ENCODE assay signal across 8 mouse cellular contexts in the genomic region with DNA sequence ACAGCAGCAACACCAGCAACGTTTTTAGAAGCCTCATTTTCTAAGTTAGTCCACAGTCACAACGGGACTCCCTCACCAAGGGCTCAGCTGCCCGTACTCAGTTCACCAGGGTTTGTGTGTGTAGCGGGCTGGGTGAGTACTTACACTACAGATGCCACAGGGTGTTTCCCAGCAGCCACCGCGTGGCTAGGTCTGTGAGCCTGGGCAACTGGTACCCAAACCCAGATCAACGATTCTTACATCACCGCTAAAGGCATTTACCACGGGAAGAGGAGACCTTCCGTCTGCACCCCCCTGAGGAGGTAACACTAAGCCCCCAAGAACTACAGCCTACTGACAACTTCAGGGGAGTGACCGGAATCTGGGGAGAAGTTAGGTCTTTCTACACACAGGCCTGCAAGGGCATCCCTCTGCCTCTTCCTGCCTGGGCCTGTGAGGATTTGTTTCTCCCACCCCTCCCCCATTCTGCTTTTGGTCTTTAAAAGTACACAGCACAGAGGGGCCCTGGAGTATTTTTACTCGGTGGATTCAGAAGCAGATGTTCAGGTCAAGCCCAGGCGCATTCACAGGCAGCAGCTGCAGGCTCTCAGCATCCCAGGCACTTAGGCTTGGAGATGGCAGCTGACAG.
DNase-seq lines count a peak whose midpoint lies in the region; ATAC-seq and TF ChIP-seq lines count a peak whose summit lies in the region.

No protein-coding gene starts in this region.

- no peaks in the 10 kb centered on the region for H3K27me3 ChIP-seq in CH12.LX (replicated peaks)
- no peaks in the 10 kb centered on the region for H3K27me3 ChIP-seq in heart, embryonic 13.5 days (replicated peaks)
- no peaks in the 10 kb centered on the region for H3K27me3 ChIP-seq in kidney, postnatal 0 days (ENCODE audit: insufficient read depth, low read length)

- WGBS in heart, embryonic 13.5 days, result 20% methylated on average over 13 of the region's 13 CpGs
- 13% methylated on average over 13 of the region's 13 CpGs for WGBS in kidney, postnatal 0 days

- TF ChIP-seq POLR2A in CH12.LX (IDR thresholded peaks at IDR 0.05; ENCODE audit: low read depth, low read length), result peak; percentile 76
- TF ChIP-seq POLR2A in brain, embryonic 14.5 days (IDR thresholded peaks at IDR 0.05; ENCODE audit: borderline replicate concordance, extremely low read depth, insufficient read depth, insufficient read length, poor library complexity, severe bottlenecking), result no peak

- H3K4me2 ChIP-seq in CH12.LX (ENCODE audit: insufficient read depth, low read depth, poor library complexity, severe bottlenecking), result peak overlapping the region; percentile 84
- peak overlapping the region; percentile 63 for H3K4me2 ChIP-seq in heart, embryonic 13.5 days
- H3K4me2 ChIP-seq in kidney, postnatal 0 days (ENCODE audit: low read length), result peak overlapping the region; percentile 37

- H3K4me1 ChIP-seq in CH12.LX (ENCODE audit: control insufficient read depth in 1 of 2, insufficient read depth in 2 of 2), result peaks cover 20 to 63% of the 10 kb centered on the region in 2 experiments
- peaks cover 71% of the 10 kb centered on the region for H3K4me1 ChIP-seq in heart, embryonic 13.5 days
- H3K4me1 ChIP-seq in kidney, postnatal 0 days (replicated peaks; ENCODE audit: insufficient read depth, low read length), result peaks cover 49% of the 10 kb centered on the region

- peaks cover 0 to 23% of the 10 kb centered on the region in 2 experiments for H3K36me3 ChIP-seq in CH12.LX (replicated peaks in 1 of 2; ENCODE audit: control insufficient read depth in 1 of 2, insufficient read depth in 1 of 2, low read length in 1 of 2)
- H3K36me3 ChIP-seq in heart, embryonic 13.5 days, result no peaks in the 10 kb centered on the region
- no peaks in the 10 kb centered on the region for H3K36me3 ChIP-seq in kidney, postnatal 0 days (ENCODE audit: insufficient read depth, low read length)

- H3K4me3 ChIP-seq in CH12.LX (replicated peaks in 1 of 3; ENCODE audit: low read depth in 2 of 3, low read length in 2 of 3, poor library complexity in 1 of 3), result peak overlapping the region; percentile 37 to 60 (median 39)
- peak overlapping the region; percentile 34 for H3K4me3 ChIP-seq in heart, embryonic 13.5 days
- H3K4me3 ChIP-seq in kidney, postnatal 0 days (replicated peaks; ENCODE audit: low read depth, low read length), result 0 out of 2 replicates have a peak overlapping the region, but pooled peaks have one; percentile 3

- no peak for ATAC-seq in heart, embryonic 13.5 days (ENCODE audit: extremely low read depth, insufficient number of reproducible peaks, low FRiP score, low TSS enrichment)
- peak; percentile 18; the same call in 1 of the 2 replicates for ATAC-seq in kidney, postnatal 0 days (replicated peaks; ENCODE audit: low FRiP score, low read depth)
- ATAC-seq in megakaryocyte, adult 5-6 weeks (ENCODE audit: poor library complexity, severe bottlenecking), result peak; percentile 37; the same call in 1 of the 2 replicates

- TF ChIP-seq CTCF in CH12.LX (conservative IDR thresholded peaks at IDR 0.05 in 1 of 2, IDR thresholded peaks at IDR 0.05 in 1 of 2; ENCODE audit: low read depth in 2 of 2, low read length in 2 of 2), result no peak
- TF ChIP-seq CTCF in brain, embryonic 14.5 days (IDR thresholded peaks at IDR 0.05; ENCODE audit: borderline replicate concordance, extremely low read depth, insufficient read depth, insufficient read length), result no peak
- TF ChIP-seq CTCF in kidney, postnatal 0 days (IDR thresholded peaks at IDR 0.05; ENCODE audit: low read depth), result no peak

- H3K9ac ChIP-seq in CH12.LX (ENCODE audit: insufficient read depth, low read depth), result peak overlapping the region; percentile 64
- peak overlapping the region; percentile 62 for H3K9ac ChIP-seq in heart, embryonic 13.5 days
- H3K9ac ChIP-seq in kidney, postnatal 0 days (ENCODE audit: low read depth, low read length), result peak overlapping the region; percentile 27; the same call in 1 of the 2 replicates

- no peaks in the 10 kb centered on the region; the same call in 1 of the 2 replicates for H3K79me2 ChIP-seq in CH12.LX (replicated peaks; ENCODE audit: control insufficient read depth, extremely low read depth, insufficient read depth, poor library complexity, severe bottlenecking)

- no peaks in the 10 kb centered on the region for H3K9me3 ChIP-seq in CH12.LX (replicated peaks; ENCODE audit: low read length)
- H3K9me3 ChIP-seq in heart, embryonic 13.5 days, result no peaks in the 10 kb centered on the region
- no peaks in the 10 kb centered on the region for H3K9me3 ChIP-seq in kidney, postnatal 0 days (replicated peaks; ENCODE audit: low read length)

- in situ Hi-C loops in CH12.LX (cut with MboI; ENCODE audit: low pct_ligation_motif_present, low pct_unique_long_range_greater_than_20kb, low sequenced_read_pairs), result no loop called here

- dilution Hi-C loops in CH12.LX (cut with MboI; ENCODE audit: extremely low pct_ligation_motif_present, extremely low pct_unique_long_range_greater_than_20kb, low sequenced_read_pairs), result no loop called here

- TF ChIP-seq EP300 in CH12.LX (IDR thresholded peaks at IDR 0.05; ENCODE audit: low read length), result no peak

- peak; percentile 84 for DNase-seq in CH12.LX (ENCODE audit: extremely low read depth)
- DNase-seq in brain, embryonic 14.5 days (ENCODE audit: low read depth), result peak; percentile 88
- DNase-seq in kidney, postnatal 0 days (ENCODE audit: low spot score), result peak; percentile 94
- DNase-seq in thymus, postnatal 10 days (ENCODE audit: low spot score in 2 of 2), result peak; percentile 6 to 27
- DNase-seq in adrenal gland, postnatal 36 days, result no peak
- no peak for DNase-seq in adrenal gland, postnatal 25 days

- H3K27ac ChIP-seq in CH12.LX (ENCODE audit: insufficient read depth, low read depth), result peak overlapping the region; percentile 76
- peak overlapping the region; percentile 92 for H3K27ac ChIP-seq in heart, embryonic 13.5 days (replicated peaks)
- peak overlapping the region; percentile 94 for H3K27ac ChIP-seq in kidney, postnatal 0 days

- TF ChIP-seq RAD21 in CH12.LX (IDR thresholded peaks at IDR 0.05; ENCODE audit: low read depth, low read length), result peak; percentile 0; the same call in 1 of the 2 replicates

TF ChIP-seq in CH12.LX, 34 proteins besides CTCF, POLR2A, EP300 and RAD21:
- no peak for TF ChIP-seq ZC3H11A (IDR thresholded peaks at IDR 0.05; ENCODE audit: low read depth, low read length)
- no peak for TF ChIP-seq JUN (IDR thresholded peaks at IDR 0.05; ENCODE audit: insufficient read depth, low read depth, low read length)
- TF ChIP-seq SMC3 (IDR thresholded peaks at IDR 0.05; ENCODE audit: low read depth, low read length), result no peak
- TF ChIP-seq HCFC1 (IDR thresholded peaks at IDR 0.05; ENCODE audit: low read depth, low read length), result peak; percentile 53
- no peak for TF ChIP-seq ZKSCAN1 (IDR thresholded peaks at IDR 0.05; ENCODE audit: borderline replicate concordance, low read depth, low read length)
- TF ChIP-seq USF1 (IDR thresholded peaks at IDR 0.05; ENCODE audit: low read depth, low read length), result no peak
- peak; percentile 67 for TF ChIP-seq CHD2 (IDR thresholded peaks at IDR 0.05; ENCODE audit: low read length)
- peak; percentile 78 for TF ChIP-seq MAX (IDR thresholded peaks at IDR 0.05; ENCODE audit: low read length)
- no peak; the same call in 1 of the 2 replicates for TF ChIP-seq MXI1 (IDR thresholded peaks at IDR 0.05; ENCODE audit: low read depth, low read length)
- no peak for TF ChIP-seq ZNF384 (IDR thresholded peaks at IDR 0.05; ENCODE audit: low read depth, low read length)
- TF ChIP-seq MAZ (IDR thresholded peaks at IDR 0.05; ENCODE audit: low read depth, low read length), result no peak; the same call in 1 of the 2 replicates
- no peak for TF ChIP-seq USF2 (conservative IDR thresholded peaks at IDR 0.05; ENCODE audit: low read depth, low read length)
- peak; percentile 83 for TF ChIP-seq TCF12 (IDR thresholded peaks at IDR 0.05; ENCODE audit: low read depth, low read length)
- no peak for TF ChIP-seq KAT2A (IDR thresholded peaks at IDR 0.05; ENCODE audit: insufficient replicate concordance, low read length)
- TF ChIP-seq MYC (IDR thresholded peaks at IDR 0.05; ENCODE audit: low read depth, low read length), result peak; percentile 66; the same call in 1 of the 2 replicates
- TF ChIP-seq POLR2AphosphoS2 (IDR thresholded peaks at IDR 0.05; ENCODE audit: low read depth, low read length), result peak; percentile 89; the same call in 1 of the 2 replicates
- peak; percentile 58; the same call in 1 of the 2 replicates for TF ChIP-seq NELFE (IDR thresholded peaks at IDR 0.05; ENCODE audit: low read depth, low read length)
- peak; percentile 70; the same call in 1 of the 2 replicates for TF ChIP-seq ELF1 (IDR thresholded peaks at IDR 0.05; ENCODE audit: low read depth, low read length)
- TF ChIP-seq GABPA (IDR thresholded peaks at IDR 0.05; ENCODE audit: insufficient replicate concordance, low read depth, low read length), result no peak
- no peak for TF ChIP-seq RCOR1 (conservative IDR thresholded peaks at IDR 0.05; ENCODE audit: low read depth, low read length)
- TF ChIP-seq BHLHE40 (IDR thresholded peaks at IDR 0.05; ENCODE audit: low read depth, low read length), result peak; percentile 26; the same call in 1 of the 2 replicates
- peak; percentile 56; the same call in 1 of the 2 replicates for TF ChIP-seq ZMIZ1 (IDR thresholded peaks at IDR 0.05; ENCODE audit: low read depth, low read length)
- TF ChIP-seq MAFK (IDR thresholded peaks at IDR 0.05; ENCODE audit: insufficient replicate concordance, low read length), result no peak
- peak; percentile 46; the same call in 1 of the 2 replicates for TF ChIP-seq SIN3A (IDR thresholded peaks at IDR 0.05; ENCODE audit: low read length)
- no peak for TF ChIP-seq CHD1 (IDR thresholded peaks at IDR 0.05; ENCODE audit: low read depth, low read length)
- peak; percentile 61 for TF ChIP-seq ETS1 (conservative IDR thresholded peaks at IDR 0.05; ENCODE audit: low read depth, low read length)
- TF ChIP-seq TBP (conservative IDR thresholded peaks at IDR 0.05; ENCODE audit: low read depth, low read length), result peak; percentile 87
- no peak for TF ChIP-seq PAX5 (IDR thresholded peaks at IDR 0.05; ENCODE audit: low read length)
- TF ChIP-seq JUND (conservative IDR thresholded peaks at IDR 0.05; ENCODE audit: low read depth, low read length), result no peak
- peak; percentile 83 for TF ChIP-seq MEF2A (IDR thresholded peaks at IDR 0.05; ENCODE audit: borderline replicate concordance, low read depth, low read length)
- no peak for TF ChIP-seq UBTF (IDR thresholded peaks at IDR 0.05; ENCODE audit: low read depth, low read length)
- TF ChIP-seq IRF4 (IDR thresholded peaks at IDR 0.05; ENCODE audit: low read depth, low read length), result no peak
- no peak; the same call in 1 of the 2 replicates for TF ChIP-seq E2F4 (IDR thresholded peaks at IDR 0.05; ENCODE audit: insufficient replicate concordance, low read depth, low read length)
- TF ChIP-seq NRF1 (IDR thresholded peaks at IDR 0.05; ENCODE audit: low read depth, low read length), result 0 out of 2 replicates have a peak, but pooled peaks have one; percentile 23
TF ChIP-seq in CH12.LX: peak in this region for 15.

Comparison
In these comparisons a context has a peak if more than half of its experiments do, and no peak if none do; other contexts are left out.
1. DNase-seq: peak in CH12.LX (single experiment), brain, embryonic 14.5 days (single experiment), kidney, postnatal 0 days (single experiment) and thymus, postnatal 10 days (2 of 2); none in adrenal gland, postnatal 36 days (0 of 2) and adrenal gland, postnatal 25 days (single experiment).
2. Peak in every context shown above with its lines, with median percentiles within 50 percentile points of each other: H3K27ac ChIP-seq, H3K4me2 ChIP-seq, H3K4me3 ChIP-seq and H3K9ac ChIP-seq.